Mouse (Mus musculus): ENCODE data around the gene Acat2.

DNA sequence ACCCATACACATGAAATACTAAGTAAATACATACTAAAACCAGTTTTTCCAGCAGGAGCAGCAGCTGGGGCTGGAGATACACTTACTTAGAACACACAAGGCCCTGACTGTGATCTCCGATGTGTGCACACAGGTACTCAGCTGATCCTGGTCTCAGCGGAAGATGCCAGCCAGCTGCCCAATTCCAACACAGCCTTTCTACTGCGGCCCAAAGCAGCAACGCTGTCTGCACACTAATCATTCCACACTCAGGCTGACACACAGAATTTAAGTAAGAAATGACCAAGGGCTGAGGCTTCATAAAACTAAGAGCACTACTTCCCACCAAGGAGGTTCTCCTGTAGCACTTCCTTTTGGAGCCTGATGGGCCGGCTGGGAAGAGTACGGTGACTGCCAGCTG, 58.3 kb downstream of the Acat2 start:
- TF ChIP-seq CTCF (IDR thresholded peaks at IDR 0.05; ENCODE audit: insufficient read depth, low read length) (no peak), POLR2A (IDR thresholded peaks at IDR 0.05; ENCODE audit: borderline replicate concordance, extremely low read depth, low read depth, low read length) (no peak)
